Mouse (Mus musculus) spleen, postnatal 14 days (tissue): ENCODE results near the gene Ctdnep1.
A peak's percentile ranks its signal among the peaks of the same experiment; 100 is the strongest.
"Not testable (repeated sequence)": the region's sequence is repeated elsewhere in the genome, so short reads cannot be mapped to it uniquely, and the experiment has no call there.

Experiments used
- DNase-seq, 2 experiments: peaks; one replicate each; pipeline ENCODE4 v3.0.0; 2021 to 2022; ENCODE audit warnings: low spot score in 2 of 2

Gene Ctdnep1

DNA sequence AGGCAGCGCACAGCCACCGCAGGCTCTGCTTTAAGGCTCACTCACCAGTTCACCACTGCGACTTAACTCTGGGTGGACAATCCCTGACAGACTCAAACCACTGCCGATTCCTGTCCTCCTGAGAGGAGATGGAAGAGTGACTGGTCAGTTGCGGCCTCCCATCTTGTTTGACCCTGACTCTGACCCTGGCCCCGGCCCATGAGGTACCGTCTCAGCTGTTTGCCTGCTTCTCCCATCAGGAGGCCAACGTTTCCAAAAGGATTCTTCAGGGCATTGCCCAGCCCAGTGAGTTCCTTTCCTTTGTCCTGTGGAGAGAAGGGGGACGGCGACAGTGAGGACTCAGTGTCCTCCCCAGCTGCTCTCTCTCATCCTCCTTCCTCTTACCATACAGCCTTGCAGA lies 30.0 kb downstream of the Ctdnep1 start:
- DNase-seq = no peak

GRCm38 (mm10) chr11:70012931-70013330 lies 32.0 kb downstream of the Ctdnep1 start:
- DNase-seq = no peak

DNA sequence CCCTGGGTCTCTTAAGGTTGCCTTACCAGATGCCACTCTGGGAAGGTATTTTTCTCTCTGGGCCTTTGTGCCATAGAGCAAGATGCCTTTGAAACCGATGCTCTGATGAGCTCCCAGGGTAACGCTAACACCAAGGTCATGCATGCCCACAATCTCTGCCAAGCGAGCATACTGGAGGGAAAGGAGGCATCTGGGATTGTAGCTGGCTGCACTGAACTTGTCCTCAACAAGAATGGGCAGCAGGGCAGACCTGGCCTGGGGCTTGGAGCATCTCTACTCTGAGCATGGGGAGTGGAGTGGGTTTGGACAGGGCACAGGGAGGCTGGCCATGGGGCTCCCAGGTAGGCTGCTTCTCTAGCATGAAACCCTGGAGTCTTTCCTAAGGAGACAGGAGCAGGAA lies 32.5 kb downstream of the Ctdnep1 start:
- no peak for DNase-seq

- no peak for DNase-seq
Observed at GRCm38 (mm10) chr11:70014051-70014450, 33.1 kb downstream of the Ctdnep1 start.

GRCm38 (mm10) chr11:70014880-70015558 lies 34.1 kb downstream of the Ctdnep1 start, which contains the start of gene Acadvl:
Gene Acadvl (minus strand): TSS chr11:70015411.
- DNase-seq = peak; percentile 69 to 76

GRCm38 (mm10) chr11:70015677-70016076 lies 34.7 kb downstream of the Ctdnep1 start:
- no peak for DNase-seq

- DNase-seq = not testable (repeated sequence)
Observed at GRCm38 (mm10) chr11:70016177-70016576, 35.2 kb downstream of the Ctdnep1 start.

- no peak for DNase-seq
Observed at GRCm38 (mm10) chr11:70016669-70017068, 35.7 kb downstream of the Ctdnep1 start, which contains the start of gene Dlg4. Gene Dlg4 (plus strand): TSS chr11:70016942.

DNA sequence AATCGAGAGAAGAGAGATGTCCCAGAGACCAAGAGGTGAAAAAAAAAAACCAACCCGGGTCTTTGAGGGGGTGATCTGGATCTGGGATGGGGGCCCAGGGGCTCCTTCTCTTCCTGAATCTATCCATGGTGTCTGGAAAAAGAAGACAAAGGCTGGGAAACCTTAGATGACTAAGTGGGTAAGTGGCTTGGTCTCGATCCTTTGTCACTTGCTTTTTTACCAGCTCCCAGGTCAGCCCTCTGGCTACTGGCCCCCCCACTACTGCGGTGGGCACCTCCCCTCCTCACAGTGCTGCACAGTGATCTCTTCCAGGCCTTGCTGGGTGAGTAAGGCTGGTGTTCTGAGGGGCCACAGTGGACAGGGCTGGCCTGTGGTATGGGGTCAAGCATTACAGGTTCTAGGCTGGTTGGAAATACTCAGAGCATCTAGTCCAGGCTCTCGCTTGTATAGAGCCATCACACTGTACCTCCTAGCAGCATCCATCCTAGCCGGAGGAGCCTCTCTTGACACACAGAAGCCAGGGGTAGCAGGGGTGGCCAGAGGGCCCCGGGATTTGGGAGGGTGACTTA lies 36.3 kb downstream of the Ctdnep1 start:
- DNase-seq = no peak

DNA sequence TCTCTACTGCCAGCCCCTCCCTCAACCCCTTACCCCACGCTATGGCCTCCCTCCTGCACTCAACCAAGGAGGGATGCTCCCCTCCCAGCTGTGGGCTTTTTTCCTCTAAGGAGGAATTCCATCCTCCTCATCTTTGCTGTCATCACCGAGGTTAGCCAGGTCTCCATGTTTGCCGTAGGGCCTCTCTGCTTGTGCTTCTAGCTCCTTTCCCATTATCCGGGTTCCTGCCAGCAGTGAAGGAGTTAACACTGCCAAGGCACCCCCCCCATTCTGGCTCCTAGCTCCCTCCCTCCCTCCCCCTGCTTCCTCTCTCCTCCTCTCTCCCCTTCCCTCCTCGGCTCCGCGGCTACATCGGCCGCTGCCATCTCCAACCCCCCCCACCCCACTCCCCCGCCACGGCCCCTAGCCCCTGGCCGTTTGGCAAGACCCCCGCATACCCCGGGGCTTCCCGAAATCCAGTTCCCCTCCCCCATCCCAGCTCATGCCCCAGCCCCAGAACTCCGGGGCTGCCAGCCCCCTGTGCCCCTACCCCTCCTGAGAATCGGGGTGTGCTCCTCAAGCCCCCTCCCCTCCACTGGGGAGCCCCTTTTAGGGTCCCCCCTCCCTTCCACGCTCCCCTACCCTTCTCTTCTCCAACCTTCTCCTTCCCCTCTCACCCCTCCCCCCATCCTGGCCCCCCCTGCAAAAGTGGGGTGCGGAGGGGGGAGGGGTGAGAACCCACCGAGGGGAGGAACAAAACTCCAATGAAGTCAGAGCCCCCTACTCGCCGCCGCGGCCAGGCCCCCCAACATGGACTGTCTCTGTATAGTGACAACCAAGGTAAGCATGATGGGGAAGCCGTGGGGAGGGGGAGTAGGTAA lies 37.4 kb downstream of the Ctdnep1 start:
- DNase-seq = no peak

- DNase-seq = no peak
Observed at GRCm38 (mm10) chr11:70019495-70020021, 38.6 kb downstream of the Ctdnep1 start.

- DNase-seq = no peak
Observed at GRCm38 (mm10) chr11:70020022-70020631, 39.2 kb downstream of the Ctdnep1 start.

DNA sequence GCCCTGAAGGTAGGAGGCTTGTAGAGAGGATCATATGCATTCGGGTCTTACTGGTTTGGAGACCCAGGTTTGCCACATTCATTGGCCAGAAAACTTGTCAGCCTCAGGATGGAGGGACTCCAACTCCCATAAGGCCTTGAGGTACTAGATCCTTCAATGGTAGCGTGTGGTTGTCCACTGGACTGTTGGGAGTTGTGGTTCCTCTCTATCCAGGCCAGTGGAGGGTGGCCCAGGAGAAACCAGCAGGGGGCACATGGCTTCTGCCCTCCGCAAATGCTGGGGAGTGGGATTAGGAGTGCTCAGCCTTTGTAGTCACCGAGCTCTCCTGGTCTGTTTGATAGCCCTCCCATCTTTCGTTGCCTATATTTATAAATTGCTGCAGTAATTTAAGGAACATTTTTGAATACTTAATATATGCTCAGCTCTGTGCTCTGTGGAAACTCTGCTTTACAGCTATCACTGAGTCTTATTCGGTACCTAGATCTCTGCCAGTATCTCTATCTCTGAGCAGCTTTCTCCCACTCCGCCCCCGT lies 39.8 kb downstream of the Ctdnep1 start:
- DNase-seq = peak; percentile 31 to 52

GRCm38 (mm10) chr11:70021264-70022132 lies 40.5 kb downstream of the Ctdnep1 start:
- DNase-seq = peak; percentile 86 to 91

DNA sequence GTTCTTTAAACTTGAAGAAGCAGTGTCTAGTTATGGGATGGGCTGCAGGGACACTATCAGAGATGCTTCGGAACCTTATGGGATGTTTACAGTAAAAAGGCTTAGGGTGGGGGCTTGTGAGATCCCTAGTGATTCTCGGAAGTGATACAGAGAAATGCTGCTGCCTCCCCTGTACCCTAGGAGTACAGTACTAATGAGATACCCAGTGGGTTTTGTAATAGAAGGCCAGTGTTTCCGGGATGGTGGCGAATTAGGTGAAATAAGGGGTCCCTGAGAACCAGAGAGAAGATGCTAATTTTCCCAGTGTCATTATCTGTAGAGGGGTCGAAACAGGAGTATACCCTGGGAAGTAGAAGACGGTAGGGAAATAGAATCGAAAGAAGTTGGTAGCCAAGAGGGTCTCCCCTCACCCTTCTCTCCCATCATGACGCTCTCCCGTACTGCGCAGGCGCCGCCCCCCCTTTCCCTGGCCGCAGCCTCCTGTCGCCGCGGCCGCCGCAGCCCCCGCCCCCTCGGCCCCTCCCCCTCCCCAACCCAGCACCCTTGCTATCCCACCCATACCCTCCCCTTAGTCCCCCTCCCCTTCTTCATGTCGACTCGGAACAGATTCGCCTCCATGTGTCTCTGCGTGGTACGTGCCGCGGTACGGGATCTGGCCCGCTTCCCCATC lies 42.7 kb downstream of the Ctdnep1 start:
- no peak for DNase-seq

DNA sequence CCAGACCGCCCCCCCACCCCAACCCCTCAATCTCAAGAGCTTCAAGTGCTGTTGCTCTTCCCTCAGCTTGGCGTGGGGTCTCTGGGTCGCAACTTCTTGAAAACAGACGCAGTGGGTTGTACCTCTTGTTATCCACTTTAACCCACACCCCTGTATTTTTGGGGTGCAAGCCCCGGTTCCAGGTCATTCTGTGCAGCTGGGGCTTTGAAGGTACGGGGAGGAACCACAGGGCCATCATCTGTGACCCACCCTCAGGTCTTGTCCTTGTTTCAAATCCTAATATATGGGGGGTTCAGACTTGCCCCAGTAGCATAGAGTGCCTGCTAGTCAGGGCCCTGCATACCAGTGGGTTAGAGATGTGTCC lies 43.2 kb downstream of the Ctdnep1 start:
- DNase-seq = no peak

DNA sequence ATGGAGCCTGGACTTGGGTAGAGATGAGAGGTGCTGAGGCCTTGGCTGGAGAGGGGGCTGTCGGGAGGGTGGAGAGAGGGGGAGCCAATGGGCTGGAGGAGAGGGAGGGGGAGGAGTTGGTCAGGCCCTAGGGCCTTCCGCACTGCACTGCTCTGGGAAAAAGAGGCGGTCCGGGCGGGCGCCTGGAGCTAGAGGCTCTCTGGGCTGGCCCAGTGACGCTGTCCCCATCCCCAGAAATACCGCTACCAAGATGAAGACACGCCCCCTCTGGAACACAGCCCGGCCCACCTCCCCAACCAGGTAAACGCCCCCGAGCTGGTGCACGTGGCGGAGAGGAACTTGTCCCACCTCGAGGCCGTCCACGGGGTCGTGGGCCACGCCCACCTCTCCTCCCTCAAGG lies 45.7 kb downstream of the Ctdnep1 start:
- no peak for DNase-seq

DNA sequence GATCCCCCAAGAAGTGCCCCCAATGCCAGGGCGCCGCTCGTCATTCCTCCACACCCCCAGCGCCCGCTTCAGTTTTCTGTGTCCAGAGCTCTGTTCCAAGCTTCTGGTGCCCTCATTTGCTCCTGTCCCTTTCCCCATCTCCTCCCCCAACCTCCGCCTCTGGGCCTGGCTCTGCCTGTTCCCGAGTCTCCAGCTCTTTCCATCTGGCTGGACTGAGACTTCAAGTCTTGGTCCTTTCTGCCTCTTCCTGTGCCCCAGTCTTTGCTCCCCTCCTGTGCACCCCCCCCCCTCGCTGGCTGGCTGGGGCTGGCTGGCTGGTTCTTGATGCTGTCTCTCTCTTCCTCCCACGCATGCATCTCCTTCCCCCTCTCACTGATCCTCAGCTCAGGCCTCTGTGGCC lies 46.4 kb downstream of the Ctdnep1 start:
- no peak for DNase-seq

GRCm38 (mm10) chr11:70028401-70029129 lies 47.6 kb downstream of the Ctdnep1 start:
- no peak for DNase-seq
